Mouse (Mus musculus) hindbrain, embryonic 15.5 days (tissue): ENCODE data around the gene Efnb2. TPM values are rescaled to one million over a fixed set of nuclear protein-coding genes. Genes with fewer than 3 reads are reported as not detected.

Experiments used
- ATAC-seq: fragments of 200-750 bp; cut with Nextera tagmentation; 2 replicates; pipeline ENCODE4 v1.8.0; 2017; ENCODE audit warnings: low read depth, moderate number of reproducible peaks, moderate TSS enrichment; ENCODE audit not compliant: low FRiP score
- H3K27ac ChIP-seq: fragments of 300-500 bp; sonication (generic); replicated peaks from 2 replicates; pipeline ENCODE4 v1.5.1; 2015; ENCODE audit warnings: mild to moderate bottlenecking, inconsistent platforms
- H3K27me3 ChIP-seq: fragments of 300-500 bp; sonication (generic); 2 replicates; pipeline ENCODE4 v1.6.1; 2015; ENCODE audit warnings: control low read depth, inconsistent platforms
- H3K36me3 ChIP-seq: fragments of 300-500 bp; sonication (generic); 2 replicates; pipeline ENCODE4 v1.6.1; 2015; ENCODE audit warnings: control low read depth, inconsistent platforms
- H3K4me1 ChIP-seq: fragments of 300-500 bp; sonication (generic); replicated peaks from 2 replicates; pipeline ENCODE4 v1.6.1; 2015; ENCODE audit warnings: control low read depth, inconsistent platforms
- H3K4me2 ChIP-seq: fragments of 300-500 bp; sonication (generic); 2 replicates; pipeline ENCODE4 v1.6.1; 2015; ENCODE audit warnings: moderate library complexity, mild to moderate bottlenecking, inconsistent platforms
- H3K4me3 ChIP-seq: fragments of 300-500 bp; sonication (generic); 2 replicates; pipeline ENCODE4 v1.5.1; 2015; ENCODE audit warnings: mild to moderate bottlenecking, inconsistent platforms
- H3K9ac ChIP-seq: fragments of 300-500 bp; sonication (generic); 2 replicates; pipeline ENCODE4 v1.6.1; 2015; ENCODE audit warnings: inconsistent platforms
- H3K9me3 ChIP-seq: fragments of 300-500 bp; sonication (generic); 2 replicates; pipeline ENCODE4 v1.6.1; 2016; ENCODE audit warnings: control low read depth, inconsistent platforms
- WGBS: fragments of 180-500 bp; shearing (Covaris S2); methylation state at CpG from one replicate; pipeline ENCODE4 v1.1.7; 2015; 5-methylcytosine and 5-hydroxymethylcytosine counted together
- microRNA-seq: library from miRNA; unstranded; fragments of <30 nt; microRNA quantifications from one replicate; pipeline ENCODE4, GENCODE M21; 2016
- polyA plus RNA-seq: library from polyadenylated mRNA; unstranded; fragments of >200 nt; fragmentation: Nextera tagmentation; extraction: Ambion mirVana; gene quantifications from 2 replicates; pipeline ENCODE4 v1.2.1, GENCODE M21; 2015

Gene Efnb2
- polyA plus RNA-seq, 1 experiment from 2014 or later: 21.5 TPM

GRCm38 (mm10) chr8:8576286-8576685 is 84.8 kb downstream of the Efnb2 start:
- WGBS: 46% methylated on average over 5 of the region's 6 CpGs
- no peak overlapping the region for H3K4me3 ChIP-seq
- no peak overlapping the region for H3K4me2 ChIP-seq
- peaks cover 16% of the 10 kb centered on the region for H3K4me1 ChIP-seq
- no peak overlapping the region for H3K27ac ChIP-seq
- no peaks in the 10 kb centered on the region for H3K9me3 ChIP-seq
- no peaks in the 10 kb centered on the region for H3K36me3 ChIP-seq
- H3K9ac ChIP-seq: no peak overlapping the region
- peak; percentile 39; the same call in 1 of the 2 replicates for ATAC-seq
- no peaks in the 10 kb centered on the region for H3K27me3 ChIP-seq

- H3K36me3 ChIP-seq: no peaks in the 10 kb centered on the region
- H3K4me3 ChIP-seq: no peak overlapping the region
- H3K9ac ChIP-seq: no peak overlapping the region
- WGBS: 14% methylated on average over 19 of the region's 19 CpGs
- no peaks in the 10 kb centered on the region for H3K9me3 ChIP-seq
- peak overlapping the region; percentile 33 for H3K4me2 ChIP-seq
- H3K4me1 ChIP-seq: peaks cover 16% of the 10 kb centered on the region
- H3K27me3 ChIP-seq: no peaks in the 10 kb centered on the region
- H3K27ac ChIP-seq: no peak overlapping the region
- peak; percentile 78 for ATAC-seq
Observed at GRCm38 (mm10) chr8:8574521-8575499, 86.2 kb downstream of the Efnb2 start.

GRCm38 (mm10) chr8:8572272-8572671 is 88.8 kb downstream of the Efnb2 start:
- no peak for ATAC-seq
- no peaks in the 10 kb centered on the region for H3K9me3 ChIP-seq
- H3K9ac ChIP-seq: no peak overlapping the region
- no peaks in the 10 kb centered on the region for H3K27me3 ChIP-seq
- peaks cover 16% of the 10 kb centered on the region for H3K4me1 ChIP-seq
- no peak overlapping the region for H3K4me3 ChIP-seq
- H3K27ac ChIP-seq: no peak overlapping the region
- WGBS: 25% methylated on average over 5 of the region's 5 CpGs
- H3K36me3 ChIP-seq: no peaks in the 10 kb centered on the region
- no peak overlapping the region for H3K4me2 ChIP-seq

- H3K4me3 ChIP-seq: no peak overlapping the region
- no peak overlapping the region for H3K4me2 ChIP-seq
- H3K4me1 ChIP-seq: peaks cover 16% of the 10 kb centered on the region
- ATAC-seq: no peak
- H3K27me3 ChIP-seq: no peaks in the 10 kb centered on the region
- no peaks in the 10 kb centered on the region for H3K36me3 ChIP-seq
- no peak overlapping the region for H3K27ac ChIP-seq
- H3K9me3 ChIP-seq: no peaks in the 10 kb centered on the region
- H3K9ac ChIP-seq: no peak overlapping the region
- WGBS: 87% methylated on average over 7 of the region's 7 CpGs
Observed at GRCm38 (mm10) chr8:8571625-8572215, 89.3 kb downstream of the Efnb2 start.

GRCm38 (mm10) chr8:8569280-8569679 is 91.8 kb downstream of the Efnb2 start:
- Histone ChIP-seq H3K4me1 (no peaks in the 10 kb centered on the region; the same call in 1 of the 2 replicates), H3K4me3 (no peak overlapping the region), H3K4me2 (no peak overlapping the region), H3K27me3 (no peaks in the 10 kb centered on the region), H3K27ac (no peak overlapping the region), H3K9me3 (no peaks in the 10 kb centered on the region), H3K36me3 (no peaks in the 10 kb centered on the region), H3K9ac (no peak overlapping the region)
- WGBS: 88% methylated on average over 10 of the region's 10 CpGs
- ATAC-seq: no peak

- Histone ChIP-seq H3K36me3 (no peaks in the 10 kb centered on the region), H3K27ac (no peak overlapping the region), H3K27me3 (no peaks in the 10 kb centered on the region), H3K4me1 (no peaks in the 10 kb centered on the region; the same call in 1 of the 2 replicates), H3K4me3 (no peak overlapping the region), H3K9ac (no peak overlapping the region), H3K9me3 (no peaks in the 10 kb centered on the region), H3K4me2 (no peak overlapping the region)
- 89% methylated on average over 9 of the region's 9 CpGs for WGBS
- no peak for ATAC-seq
Observed at GRCm38 (mm10) chr8:8568215-8568773, 92.7 kb downstream of the Efnb2 start.

Small RNA genes lying within 50 kb of the gene (microRNA-seq; reads per million reads assigned to microRNA genes)
- gene Mir7654: 4.6 reads per million, percentile 19 among the genes with 10 or more reads in this experiment

Other genes starting within 250 kb of the Efnb2 start
- 149 and 154 TPM in 2 replicates for gene Arglu1, start 29.3 kb upstream of the Efnb2 start, polyA plus RNA-seq